Mouse (Mus musculus) C2C12 (cell line): ENCODE measurements around the gene Syngr3. TPM values are rescaled to one million over a fixed set of nuclear protein-coding genes. Genes with fewer than 3 reads are reported as not detected.

ENCODE experiments used
- H3K27me3 ChIP-seq: one replicate; pipeline ENCODE4 v1.6.1; 2011; ENCODE audit not compliant: control insufficient read depth, insufficient read depth, insufficient read length
- H3K36me3 ChIP-seq: one replicate; pipeline ENCODE4 v1.6.1; 2011; ENCODE audit not compliant: control insufficient read depth, insufficient read depth
- H3K4me3 ChIP-seq: one replicate; pipeline ENCODE4 v1.5.1; 2011; ENCODE audit warnings: mild to moderate bottlenecking, control low read depth; ENCODE audit not compliant: poor library complexity, insufficient read depth, severe bottlenecking
- H3K79me2 ChIP-seq: one replicate; pipeline ENCODE4 v1.6.1; 2011; ENCODE audit not compliant: control insufficient read depth, insufficient read depth
- H3K79me3 ChIP-seq: one replicate; pipeline ENCODE4 v1.6.1; 2011; ENCODE audit warnings: low read depth, control low read depth
- H3ac ChIP-seq: one replicate; pipeline ENCODE3; 2011; ENCODE audit warnings: low read depth; ENCODE audit not compliant: control insufficient read depth, insufficient read length
- CEBPB ChIP-seq: IDR thresholded peaks from one replicate; pipeline ENCODE4 v1.6.1; 2011; ENCODE audit warnings: low read depth, mild to moderate bottlenecking, control low read depth, moderate library complexity
- CTCF ChIP-seq: IDR thresholded peaks from one replicate; pipeline ENCODE4 v1.5.1; 2011; ENCODE audit not compliant: control insufficient read depth, insufficient read depth, insufficient read length
- FOSL1 ChIP-seq: IDR thresholded peaks from one replicate; pipeline ENCODE4 v1.8.0; 2011; ENCODE audit warnings: mild to moderate bottlenecking, low read length; ENCODE audit not compliant: poor library complexity, insufficient read depth, severe bottlenecking
- MAX ChIP-seq: IDR thresholded peaks from one replicate; pipeline ENCODE4 v1.6.1; 2011; ENCODE audit warnings: mild to moderate bottlenecking, control low read depth
- MYOD1 ChIP-seq: IDR thresholded peaks from one replicate; pipeline ENCODE4 v1.6.1; 2011; ENCODE audit warnings: low read depth; ENCODE audit not compliant: control insufficient read depth, insufficient read length
- MYOG ChIP-seq: IDR thresholded peaks from one replicate; pipeline ENCODE4 v1.6.1; 2011; ENCODE audit not compliant: control insufficient read depth, insufficient read length; ENCODE audit errors: extremely low read depth
- USF1 ChIP-seq: IDR thresholded peaks from one replicate; pipeline ENCODE4 v1.6.1; 2011; ENCODE audit warnings: low read depth, mild to moderate bottlenecking, control low read depth, moderate library complexity
- polyA plus RNA-seq: library from polyadenylated mRNA; unstranded; fragments of >200 nt; fragmentation: generic; extraction: Trizol; gene quantifications from one replicate; pipeline ENCODE4 v1.2.1, GENCODE M21; 2012; ENCODE audit warnings: missing spikeins

Syngr3 gene
- polyA plus RNA-seq, 1 experiment: 0.61 TPM

DNA sequence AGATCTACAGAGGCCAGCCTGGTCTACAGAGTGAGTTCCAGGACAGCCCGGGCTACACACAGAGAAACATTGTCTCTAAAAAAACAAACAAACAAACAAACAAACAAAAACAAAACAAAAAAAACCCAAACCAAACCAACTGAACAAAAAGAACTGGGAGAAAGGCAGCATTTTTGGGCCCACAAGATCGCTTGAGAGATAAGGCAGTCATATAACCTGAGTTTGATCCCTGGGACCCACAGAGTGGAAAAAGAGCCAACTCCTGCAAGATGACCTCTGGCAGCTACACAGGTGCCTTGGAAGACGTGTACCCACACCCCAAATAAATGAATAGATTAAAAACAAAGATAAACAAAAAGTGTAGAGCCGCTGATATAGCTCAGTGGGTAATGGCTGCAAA, 34.8 kb downstream of the Syngr3 start:
- H3K79me3 ChIP-seq: no peaks in the 10 kb centered on the region
- H3K79me2 ChIP-seq: no peaks in the 10 kb centered on the region
- no peak overlapping the region for H3K4me3 ChIP-seq
- H3K27me3 ChIP-seq: peaks cover 21% of the 10 kb centered on the region
- no peak overlapping the region for H3ac ChIP-seq
- TF ChIP-seq MYOD1 (no peak), FOSL1 (no peak), CTCF (no peak), MYOG (no peak), MAX (no peak)
- no peaks in the 10 kb centered on the region for H3K36me3 ChIP-seq

DNA sequence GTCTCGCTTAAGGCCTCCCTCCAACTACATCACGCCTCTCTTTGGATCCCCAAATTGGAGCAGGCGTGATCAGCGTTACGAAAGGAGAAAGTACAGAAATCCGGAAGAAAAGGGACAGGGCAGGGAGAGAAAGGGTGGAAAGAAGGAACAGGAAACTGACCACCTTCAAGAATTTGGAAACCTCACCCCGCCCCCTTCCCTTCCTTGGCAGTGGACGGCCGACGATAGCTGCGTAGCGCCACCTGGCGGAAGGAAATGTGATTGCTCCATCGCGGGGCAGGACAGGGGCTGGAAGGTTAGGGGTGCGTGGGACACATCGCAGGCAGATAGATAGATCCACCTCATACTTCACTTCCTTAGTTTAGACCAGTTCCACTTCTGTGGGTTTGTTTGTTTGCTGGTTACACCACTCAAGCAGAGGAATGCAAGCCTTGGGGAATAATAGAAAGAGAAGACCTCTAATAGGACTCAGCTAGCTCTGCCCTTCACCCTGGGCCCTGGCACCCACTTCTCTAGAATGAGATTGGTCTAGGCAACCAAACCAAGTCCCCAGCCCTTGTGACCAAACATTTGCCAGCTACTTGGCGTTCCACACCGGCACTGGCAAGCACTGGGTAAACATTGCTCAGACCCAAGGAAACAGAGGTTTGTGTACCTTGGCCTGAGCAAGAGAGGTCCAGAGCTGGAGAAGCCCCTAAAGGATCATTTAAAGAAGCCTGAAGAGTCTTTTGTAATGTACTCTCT, 35.6 kb downstream of the Syngr3 start:
- H3K36me3 ChIP-seq: no peaks in the 10 kb centered on the region
- no peaks in the 10 kb centered on the region for H3K79me3 ChIP-seq
- H3K4me3 ChIP-seq: no peak overlapping the region
- no peaks in the 10 kb centered on the region for H3K79me2 ChIP-seq
- peaks cover 17% of the 10 kb centered on the region for H3K27me3 ChIP-seq
- TF ChIP-seq USF1 (no peak), CTCF (peak; percentile 82)
- H3ac ChIP-seq: no peak overlapping the region

DNA sequence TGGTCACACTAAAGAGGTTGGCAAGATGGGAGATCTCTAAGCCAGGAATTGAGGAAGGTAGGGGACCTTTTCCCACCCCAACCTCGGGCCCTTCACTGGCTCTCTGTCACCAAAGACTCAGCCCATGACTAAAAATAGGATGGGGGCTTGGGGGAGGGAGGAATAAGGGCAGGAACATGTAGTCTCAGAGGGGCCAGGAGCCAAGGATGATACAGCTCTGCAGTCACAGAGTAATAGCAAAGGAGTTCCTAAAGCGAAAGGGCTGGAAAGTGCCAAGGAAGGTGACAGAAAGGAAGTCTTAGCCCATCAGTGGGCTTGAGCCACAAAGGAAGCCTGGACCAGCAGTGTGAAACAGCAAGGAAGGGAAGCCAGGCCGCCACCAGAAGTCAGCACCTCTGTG, 37.9 kb downstream of the Syngr3 start:
- Histone ChIP-seq H3K36me3 (no peaks in the 10 kb centered on the region), H3K79me2 (no peaks in the 10 kb centered on the region), H3K4me3 (no peak overlapping the region), H3K79me3 (no peaks in the 10 kb centered on the region), H3ac (no peak overlapping the region), H3K27me3 (peaks cover 4% of the 10 kb centered on the region)
- TF ChIP-seq CEBPB (no peak), MYOG (no peak), CTCF (no peak), MAX (no peak), MYOD1 (no peak), FOSL1 (no peak), USF1 (no peak)

DNA sequence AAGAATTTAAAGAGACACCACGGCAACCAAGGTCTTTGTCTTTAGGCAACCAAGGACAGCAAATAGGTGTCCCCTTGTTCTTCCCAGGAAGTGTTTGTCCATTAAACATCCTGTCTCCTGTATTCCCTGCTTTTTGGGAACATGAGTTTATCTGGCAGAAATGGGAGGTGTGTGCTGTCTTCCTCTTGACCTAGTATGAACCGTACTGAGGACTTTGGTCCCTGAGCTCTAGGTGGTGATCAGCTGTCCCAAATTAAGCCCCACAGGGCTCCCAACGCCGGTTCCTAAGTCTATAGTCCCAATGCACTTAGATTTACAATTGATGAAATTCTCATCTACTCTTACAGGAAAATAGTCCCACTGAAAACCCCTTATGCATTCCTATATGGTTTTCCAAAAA, 39.0 kb downstream of the Syngr3 start:
- H3K79me2 ChIP-seq: no peaks in the 10 kb centered on the region
- no peak overlapping the region for H3K4me3 ChIP-seq
- H3K27me3 ChIP-seq: peaks cover 4% of the 10 kb centered on the region
- H3K36me3 ChIP-seq: no peaks in the 10 kb centered on the region
- H3K79me3 ChIP-seq: no peaks in the 10 kb centered on the region
- TF ChIP-seq CTCF (no peak), MYOG (no peak), MAX (no peak), USF1 (no peak), CEBPB (no peak), FOSL1 (no peak), MYOD1 (no peak)
- no peak overlapping the region for H3ac ChIP-seq

GRCm38 (mm10) chr17:24650070-24650616, 39.6 kb downstream of the Syngr3 start, which contains the start of gene Slc9a3r2:
Gene Slc9a3r2, minus strand, starts transcription at chr17:24650327.
- no peaks in the 10 kb centered on the region for H3K79me3 ChIP-seq
- no peak for TF ChIP-seq CTCF
- no peak for TF ChIP-seq MYOD1
- TF ChIP-seq USF1: no peak
- TF ChIP-seq MYOG: no peak
- no peak for TF ChIP-seq MAX
- TF ChIP-seq FOSL1: no peak
- TF ChIP-seq CEBPB: no peak

GRCm38 (mm10) chr17:24649581-24650069, 40.1 kb downstream of the Syngr3 start:
- H3K4me3 ChIP-seq: peak overlapping the region; percentile 23
- no peaks in the 10 kb centered on the region for H3K79me3 ChIP-seq
- H3K79me2 ChIP-seq: no peaks in the 10 kb centered on the region
- TF ChIP-seq MYOD1: no peak
- TF ChIP-seq MAX: no peak
- TF ChIP-seq MYOG: no peak
- no peak for TF ChIP-seq USF1
- TF ChIP-seq CEBPB: no peak
- no peak for TF ChIP-seq FOSL1
- no peak for TF ChIP-seq CTCF
- peak overlapping the region; percentile 73 for H3ac ChIP-seq
- peaks cover 4% of the 10 kb centered on the region for H3K27me3 ChIP-seq
- H3K36me3 ChIP-seq: no peaks in the 10 kb centered on the region

More at GRCm38 (mm10) chr17:24650070-24650616, 39.6 kb downstream of the Syngr3 start, which contains the start of gene Slc9a3r2:
- Histone ChIP-seq H3K27me3 (peaks cover 4% of the 10 kb centered on the region), H3K36me3 (no peaks in the 10 kb centered on the region), H3K79me2 (no peaks in the 10 kb centered on the region), H3ac (peak within 1 kb of the TSS; percentile 73), H3K4me3 (peak within 1 kb of the TSS; percentile 23)
